Mouse (Mus musculus) heart, adult 2 months (tissue): ENCODE results near the gene Rab30. TPM values are rescaled to one million over a fixed set of nuclear protein-coding genes. Genes with fewer than 3 reads are reported as not detected.
"Not testable (repeated sequence)": the region's sequence is repeated elsewhere in the genome, so short reads cannot be mapped to it uniquely, and the experiment has no call there.

Experiments used
- DNase-seq, 2 experiments: peaks; one replicate each; pipeline ENCODE4 v3.0.0; 2021
- H3K27ac ChIP-seq: fragments of 200-600 bp; 2 replicates; pipeline ENCODE4 v1.8.1; 2022
- H3K27me3 ChIP-seq: fragments of 200-500 bp; 2 replicates; pipeline ENCODE4 v1.6.1; 2012; ENCODE audit warnings: mild to moderate bottlenecking, low read length, inconsistent platforms, mixed read lengths; ENCODE audit not compliant: control insufficient read depth, insufficient read depth
- H3K36me3 ChIP-seq: fragments of 200-500 bp; 2 replicates; pipeline ENCODE4 v1.6.1; 2012; ENCODE audit warnings: low read length, inconsistent platforms; ENCODE audit not compliant: control insufficient read depth, insufficient read depth
- H3K4me1 ChIP-seq: fragments of 200-500 bp; 2 replicates; pipeline ENCODE4 v1.6.1; 2011; ENCODE audit warnings: low read length; ENCODE audit not compliant: control insufficient read depth, insufficient read depth
- H3K4me3 ChIP-seq: fragments of 200-600 bp; 2 replicates; pipeline ENCODE4 v1.8.1; 2022
- H3K79me2 ChIP-seq: fragments of 200-500 bp; replicated peaks from 2 replicates; pipeline ENCODE4 v1.6.1; 2012; ENCODE audit warnings: mild to moderate bottlenecking, inconsistent platforms, low read length, moderate library complexity, mixed read lengths; ENCODE audit not compliant: control insufficient read depth, insufficient read depth
- H3K9ac ChIP-seq: fragments of 200-500 bp; 2 replicates; pipeline ENCODE4 v1.6.1; 2012; ENCODE audit warnings: low read depth, mild to moderate bottlenecking, control low read depth, inconsistent platforms, low read length, mixed read lengths
- CTCF ChIP-seq: fragments of 200-600 bp; IDR thresholded peaks from 2 replicates; pipeline ENCODE4 v1.8.1; 2022; ENCODE audit warnings: antibody characterized with exemption, mild to moderate bottlenecking, moderate library complexity
- EP300 ChIP-seq: fragments of 200-500 bp; IDR thresholded peaks from 2 replicates; pipeline ENCODE4 v1.6.1; 2011; ENCODE audit warnings: low read depth, low read length, control low read depth; ENCODE audit not compliant: insufficient read depth
- POLR2A ChIP-seq: fragments of 200-500 bp; IDR thresholded peaks from 2 replicates; pipeline ENCODE4 v1.6.1; 2011; ENCODE audit warnings: mild to moderate bottlenecking, low read depth, low read length, control low read depth; ENCODE audit not compliant: insufficient read depth
- WGBS: fragments of 180-500 bp; shearing (Covaris S2); methylation state at CpG from one replicate; pipeline ENCODE4 v1.1.7; 2018; 5-methylcytosine and 5-hydroxymethylcytosine counted together
- intact Hi-C: fragments of 180-260 bp; cut with DNase I; formaldehyde crosslinking; loops from one replicate; pipeline ENCODE4 v1.15.1; 2025
- polyA plus RNA-seq: library from polyadenylated mRNA; depleted of rRNA; stranded (reverse); fragments of >200 nt; gene quantifications from 2 replicates; pipeline ENCODE4 v1.2.3, GENCODE M21; 2012
- total RNA-seq, 2 experiments: library from RNA; stranded (reverse); gene quantifications; 2 replicates each; pipeline ENCODE4 v1.2.3; 2021

Rab30 gene
- total and polyA plus RNA-seq, 3 experiments: 2.8 to 22.5 (median 10.8) TPM

DNA sequence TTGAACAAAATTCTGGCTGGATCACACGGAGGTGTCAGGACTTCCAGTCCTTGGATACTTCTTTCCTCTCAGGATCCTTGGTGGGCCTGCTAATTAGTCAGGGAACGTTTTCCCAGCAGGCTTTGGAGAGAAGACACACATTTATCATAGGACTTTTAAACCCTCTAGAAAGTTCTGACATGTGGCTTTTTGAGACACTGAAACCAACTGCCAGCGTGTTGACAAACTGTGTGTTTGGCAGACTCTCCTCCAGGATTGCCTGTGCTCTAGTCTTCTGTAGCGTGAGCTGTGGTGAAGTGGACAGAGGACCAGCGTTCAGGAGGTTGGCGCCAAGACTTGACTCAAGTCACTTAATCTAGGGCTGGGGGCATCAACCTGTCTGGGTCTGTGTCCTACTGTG lies 19.2 kb downstream of the Rab30 start:
- Histone ChIP-seq H3K36me3 (no peaks in the 10 kb centered on the region; the same call in 1 of the 2 replicates), H3K27me3 (no peaks in the 10 kb centered on the region), H3K27ac (peak overlapping the region; percentile 79), H3K79me2 (peaks cover 2% of the 10 kb centered on the region; the same call in 1 of the 2 replicates), H3K9ac (no peak overlapping the region), H3K4me1 (peaks cover 5% of the 10 kb centered on the region; the same call in 1 of the 2 replicates), H3K4me3 (no peak overlapping the region)
- TF ChIP-seq POLR2A (no peak), EP300 (no peak), CTCF (no peak)
- no peak for DNase-seq
- intact Hi-C loops: no loop called here
- 57% methylated on average over 6 of the region's 6 CpGs for WGBS

DNA sequence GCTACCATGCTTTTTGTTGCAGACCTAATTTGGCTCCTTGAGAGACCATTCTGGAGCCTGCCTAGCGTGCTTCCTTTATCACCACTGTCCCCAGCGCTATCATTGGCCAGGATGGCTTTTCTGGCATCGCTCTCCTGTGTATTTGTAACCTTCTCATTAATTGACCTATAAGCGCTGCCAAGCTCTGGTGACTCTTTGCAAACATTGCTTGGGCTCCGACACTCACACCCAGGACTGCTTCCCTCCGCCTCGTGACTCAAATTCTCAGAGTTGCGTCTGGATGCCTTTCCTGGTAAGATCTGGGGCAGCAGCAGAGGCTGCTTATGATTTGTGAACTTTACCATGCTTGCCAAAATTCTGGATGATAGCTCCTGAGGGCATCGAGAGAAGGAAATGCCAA lies 19.8 kb downstream of the Rab30 start:
- TF ChIP-seq EP300 (0 out of 2 replicates have a peak, but pooled peaks have one; percentile 21), CTCF (no peak), POLR2A (no peak)
- Histone ChIP-seq H3K27me3 (no peaks in the 10 kb centered on the region), H3K4me3 (no peak overlapping the region), H3K4me1 (peaks cover 5% of the 10 kb centered on the region; the same call in 1 of the 2 replicates), H3K27ac (peak overlapping the region; percentile 79), H3K36me3 (no peaks in the 10 kb centered on the region; the same call in 1 of the 2 replicates), H3K9ac (no peak overlapping the region), H3K79me2 (peaks cover 2% of the 10 kb centered on the region; the same call in 1 of the 2 replicates)
- intact Hi-C loops: no loop called here
- peak; percentile 36 to 71 for DNase-seq
- WGBS: 48% methylated on average over 9 of the region's 9 CpGs

DNA sequence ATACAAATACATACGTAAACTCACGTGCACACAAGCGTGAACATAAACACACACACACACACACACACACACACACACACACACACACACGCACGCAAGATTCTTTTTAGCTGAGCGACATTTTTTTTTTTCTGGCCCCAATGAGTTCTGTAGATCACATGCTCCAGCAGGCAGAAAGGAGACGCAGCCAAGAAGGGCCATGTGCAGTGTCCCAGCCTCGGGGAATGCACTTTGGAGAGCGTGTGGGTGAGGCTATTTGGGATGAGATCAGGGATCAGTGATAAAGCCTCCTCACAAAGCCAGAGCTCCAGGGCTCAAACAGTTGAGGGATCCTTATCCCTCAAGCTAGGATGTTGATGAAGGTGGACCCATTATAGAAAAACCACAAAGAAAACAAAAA lies 24.0 kb downstream of the Rab30 start:
- intact Hi-C loops: no loop called here
- WGBS: 50% methylated on average over 9 of the region's 9 CpGs
- TF ChIP-seq EP300: peak; percentile 77
- no peak for TF ChIP-seq POLR2A
- no peak for TF ChIP-seq CTCF
- no peaks in the 10 kb centered on the region for H3K27me3 ChIP-seq
- DNase-seq: peak; percentile 43 to 64
- H3K79me2 ChIP-seq: no peaks in the 10 kb centered on the region
- H3K27ac ChIP-seq: peak overlapping the region; percentile 66
- no peak overlapping the region for H3K4me3 ChIP-seq
- no peaks in the 10 kb centered on the region; the same call in 1 of the 2 replicates for H3K36me3 ChIP-seq
- no peak overlapping the region for H3K9ac ChIP-seq
- H3K4me1 ChIP-seq: peaks cover 4% of the 10 kb centered on the region; the same call in 1 of the 2 replicates

DNA sequence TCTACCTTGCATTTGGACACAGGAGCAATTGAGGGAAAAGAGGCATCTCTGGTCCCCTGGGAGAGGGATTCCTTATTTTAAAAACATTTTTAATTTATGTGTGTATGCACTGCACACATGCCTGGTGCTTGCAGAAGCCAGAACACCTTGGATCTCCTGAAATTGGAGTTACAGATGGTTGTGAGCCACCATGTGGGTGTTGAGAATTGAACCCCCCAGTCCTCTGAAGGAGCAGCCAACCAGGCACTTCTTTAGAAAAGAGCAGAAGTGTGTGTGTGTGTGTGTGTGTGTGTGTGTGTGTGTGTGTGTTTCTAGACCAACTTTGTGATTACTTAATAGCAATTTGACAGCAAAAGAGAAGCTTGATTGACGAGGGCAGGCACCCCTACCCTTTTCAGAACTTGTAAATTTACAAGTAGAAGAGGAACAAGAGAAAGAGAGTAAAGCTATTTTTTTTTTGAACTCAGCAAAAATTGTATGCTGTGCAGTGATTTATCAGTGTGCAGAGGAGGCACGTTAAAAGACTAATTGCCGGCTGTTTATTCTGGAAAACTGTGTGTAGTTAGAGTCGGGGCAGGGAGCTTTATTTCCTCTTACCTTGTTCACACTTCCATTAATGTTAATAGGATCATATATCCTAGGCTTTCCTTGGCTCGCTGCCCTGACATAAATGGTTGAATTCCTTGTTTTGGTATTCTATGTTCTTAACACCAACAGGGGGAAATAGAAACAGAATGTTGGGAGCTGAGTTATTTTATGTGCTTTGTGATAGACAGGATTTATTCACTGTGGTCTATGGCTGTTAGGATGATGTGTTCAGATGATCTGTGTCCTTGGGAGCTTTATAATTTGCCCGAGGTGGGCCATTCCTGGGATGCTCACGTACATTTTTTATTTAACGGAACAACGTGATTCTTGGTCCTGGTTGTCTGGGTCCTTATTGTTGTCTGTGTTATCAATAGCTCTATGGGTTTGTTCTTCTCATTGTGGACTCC lies 25.0 kb downstream of the Rab30 start:
- Histone ChIP-seq H3K4me3 (no peak overlapping the region), H3K27ac (peak overlapping the region; percentile 66), H3K79me2 (no peaks in the 10 kb centered on the region), H3K4me1 (peaks cover under 1% of the 10 kb centered on the region; the same call in 1 of the 2 replicates), H3K27me3 (no peaks in the 10 kb centered on the region), H3K9ac (no peak overlapping the region), H3K36me3 (no peaks in the 10 kb centered on the region; the same call in 1 of the 2 replicates)
- intact Hi-C loops: no loop called here
- no peak for DNase-seq
- TF ChIP-seq CTCF: no peak
- no peak for TF ChIP-seq EP300
- no peak for TF ChIP-seq POLR2A
- WGBS: 67% methylated on average over 9 of the region's 9 CpGs

DNA sequence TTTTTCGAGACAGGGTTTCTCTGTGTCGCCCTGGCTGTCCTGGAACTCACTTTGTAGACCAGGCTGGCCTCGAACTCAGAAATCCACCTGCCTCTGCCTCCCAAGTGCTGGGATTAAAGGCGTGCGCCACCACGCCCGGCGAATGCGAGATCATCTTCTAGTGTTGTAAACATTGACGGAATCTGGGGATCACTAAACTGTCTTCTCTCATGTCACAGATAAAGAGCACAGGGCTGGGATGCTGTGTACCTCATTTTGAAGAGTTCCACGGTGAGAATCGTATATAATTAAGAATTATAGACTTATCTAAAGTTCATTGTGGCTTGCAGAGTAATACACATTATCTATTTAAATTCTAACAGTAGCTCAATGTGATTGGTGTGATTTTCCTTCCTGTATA lies 26.7 kb downstream of the Rab30 start:
- intact Hi-C loops, H3K9ac ChIP-seq, H3K79me2 ChIP-seq, H3K4me3 ChIP-seq, H3K27me3 ChIP-seq, H3K27ac ChIP-seq, H3K36me3 ChIP-seq, H3K4me1 ChIP-seq, DNase-seq: not testable (repeated sequence)
- whole genome bisulfite sequencing: 93% methylated on average over 12 of the region's 12 CpGs

DNA sequence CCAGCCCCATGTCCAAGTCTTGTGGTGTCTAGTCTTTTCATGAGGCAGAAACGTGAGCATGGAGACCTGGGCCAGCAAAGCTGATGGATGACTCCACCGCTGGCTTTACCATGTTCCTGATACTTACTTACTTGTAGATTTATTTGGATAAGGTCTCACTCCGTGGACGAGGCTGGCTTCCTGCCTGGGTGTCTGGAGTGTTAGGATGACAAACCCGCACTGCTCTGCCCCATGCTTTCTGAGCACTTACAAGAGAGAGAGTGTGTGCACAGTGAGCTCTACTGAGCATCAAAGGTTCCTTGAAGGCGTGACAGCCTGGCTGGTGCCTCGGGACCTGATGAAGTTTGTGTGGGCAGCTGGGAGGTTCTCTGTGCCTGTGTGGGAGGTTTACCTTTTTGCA lies 27.5 kb downstream of the Rab30 start:
- intact Hi-C loops: no loop called here
- Histone ChIP-seq H3K9ac (no peak overlapping the region), H3K4me1 (no peaks in the 10 kb centered on the region; the same call in 1 of the 2 replicates), H3K27ac (no peak overlapping the region), H3K27me3 (no peaks in the 10 kb centered on the region), H3K79me2 (no peaks in the 10 kb centered on the region), H3K4me3 (no peak overlapping the region), H3K36me3 (no peaks in the 10 kb centered on the region)
- WGBS: 48% methylated on average over 7 of the region's 7 CpGs
- DNase-seq: no peak
- TF ChIP-seq POLR2A (no peak), EP300 (no peak), CTCF (no peak)
